In genomic region chr9:41447211-41447875, GRCm38 (mm10) we compare ENCODE assay signal across 8 mouse cellular contexts.
DNase-seq lines count a peak whose midpoint lies in the region; ATAC-seq and TF ChIP-seq lines count a peak whose summit lies in the region.

No protein-coding gene starts in this region.

- no peaks in the 10 kb centered on the region for H3K9me3 ChIP-seq in forebrain, embryonic 11.5 days (ENCODE audit: control insufficient read depth, low read length)
- H3K9me3 ChIP-seq in heart, embryonic 13.5 days = no peaks in the 10 kb centered on the region
- no peaks in the 10 kb centered on the region for H3K9me3 ChIP-seq in kidney, embryonic 16.5 days (ENCODE audit: low read length)
- no peaks in the 10 kb centered on the region for H3K9me3 ChIP-seq in limb, embryonic 12.5 days
- H3K9me3 ChIP-seq in midbrain, embryonic 16.5 days (replicated peaks; ENCODE audit: control insufficient read depth, low read length, poor library complexity, severe bottlenecking) = no peaks in the 10 kb centered on the region

- H3K4me2 ChIP-seq in forebrain, embryonic 11.5 days (ENCODE audit: low read depth, low read length, severe bottlenecking) = no peak overlapping the region
- H3K4me2 ChIP-seq in heart, embryonic 13.5 days = peak overlapping the region; percentile 47
- peak overlapping the region; percentile 43 for H3K4me2 ChIP-seq in kidney, embryonic 16.5 days (replicated peaks; ENCODE audit: low read depth, low read length)
- peak overlapping the region; percentile 35 for H3K4me2 ChIP-seq in limb, embryonic 12.5 days
- peak overlapping the region; percentile 46 for H3K4me2 ChIP-seq in midbrain, embryonic 16.5 days (ENCODE audit: low read length)

- no peaks in the 10 kb centered on the region; the same call in 1 of the 2 replicates for H3K27me3 ChIP-seq in cerebellum, adult 2 months (ENCODE audit: control insufficient read depth, insufficient read depth, low read length)
- H3K27me3 ChIP-seq in forebrain, embryonic 11.5 days (ENCODE audit: control insufficient read depth, insufficient read depth, low read length) = no peaks in the 10 kb centered on the region
- H3K27me3 ChIP-seq in heart, embryonic 13.5 days (replicated peaks) = no peaks in the 10 kb centered on the region
- no peaks in the 10 kb centered on the region for H3K27me3 ChIP-seq in kidney, embryonic 16.5 days (ENCODE audit: insufficient read depth, low read length)
- no peaks in the 10 kb centered on the region for H3K27me3 ChIP-seq in limb, embryonic 12.5 days
- no peaks in the 10 kb centered on the region for H3K27me3 ChIP-seq in midbrain, embryonic 16.5 days (ENCODE audit: control insufficient read depth, insufficient read depth, low read depth, low read length)
- no peaks in the 10 kb centered on the region for H3K27me3 ChIP-seq in testis, adult 2 months (ENCODE audit: control insufficient read depth, insufficient read depth, low read length)

- TF ChIP-seq CTCF in cerebellum, adult 2 months (IDR thresholded peaks at IDR 0.05; ENCODE audit: borderline replicate concordance, insufficient read depth, low read depth, low read length) = no peak
- TF ChIP-seq CTCF in testis, adult 2 months (IDR thresholded peaks at IDR 0.05; ENCODE audit: control insufficient read depth, insufficient read depth, insufficient replicate concordance, low read depth, low read length) = 0 out of 2 replicates have a peak, but pooled peaks have one; percentile 9

- peak; percentile 40 to 42 for DNase-seq in cerebellum, adult 2 months
- DNase-seq in forebrain, embryonic 11.5 days (ENCODE audit: low spot score) = peak; percentile 60

- WGBS in cerebellum, adult 2 months = 3% methylated on average over 12 of the region's 12 CpGs
- 26% methylated on average over 12 of the region's 12 CpGs for WGBS in forebrain, embryonic 11.5 days
- WGBS in heart, embryonic 13.5 days = 31% methylated on average over 12 of the region's 12 CpGs
- 29% methylated on average over 12 of the region's 12 CpGs for WGBS in kidney, embryonic 16.5 days
- 14% methylated on average over 12 of the region's 12 CpGs for WGBS in limb, embryonic 12.5 days
- WGBS in midbrain, embryonic 16.5 days = 4% methylated on average over 12 of the region's 12 CpGs

- no peak for TF ChIP-seq POLR2A in cerebellum, adult 2 months (IDR thresholded peaks at IDR 0.05; ENCODE audit: borderline replicate concordance, insufficient read depth, low read length)
- no peak for TF ChIP-seq POLR2A in testis, adult 2 months (IDR thresholded peaks at IDR 0.05; ENCODE audit: control insufficient read depth, low read depth, low read length)

- no peaks in the 10 kb centered on the region for H3K4me1 ChIP-seq in cerebellum, adult 2 months (ENCODE audit: control insufficient read depth, insufficient read depth, low read length)
- H3K4me1 ChIP-seq in forebrain, embryonic 11.5 days (replicated peaks; ENCODE audit: control insufficient read depth, insufficient read depth, low read length) = peaks cover 12% of the 10 kb centered on the region
- H3K4me1 ChIP-seq in heart, embryonic 13.5 days = peaks cover 49% of the 10 kb centered on the region
- peaks cover 12% of the 10 kb centered on the region for H3K4me1 ChIP-seq in kidney, embryonic 16.5 days (ENCODE audit: insufficient read depth, low read length)
- H3K4me1 ChIP-seq in limb, embryonic 12.5 days (replicated peaks) = peaks cover 41% of the 10 kb centered on the region
- H3K4me1 ChIP-seq in midbrain, embryonic 16.5 days (ENCODE audit: control insufficient read depth, insufficient read depth, low read length) = peaks cover 31% of the 10 kb centered on the region
- peaks cover 13% of the 10 kb centered on the region for H3K4me1 ChIP-seq in testis, adult 2 months (ENCODE audit: control insufficient read depth, insufficient read depth, low read length)

- no peaks in the 10 kb centered on the region for H3K36me3 ChIP-seq in forebrain, embryonic 11.5 days (ENCODE audit: control insufficient read depth, insufficient read depth, low read length)
- no peaks in the 10 kb centered on the region for H3K36me3 ChIP-seq in heart, embryonic 13.5 days
- H3K36me3 ChIP-seq in kidney, embryonic 16.5 days (ENCODE audit: insufficient read depth, low read length) = no peaks in the 10 kb centered on the region
- no peaks in the 10 kb centered on the region for H3K36me3 ChIP-seq in limb, embryonic 12.5 days
- no peaks in the 10 kb centered on the region for H3K36me3 ChIP-seq in midbrain, embryonic 16.5 days (ENCODE audit: control insufficient read depth, insufficient read depth, low read length)
- no peaks in the 10 kb centered on the region for H3K36me3 ChIP-seq in testis, adult 2 months (ENCODE audit: control insufficient read depth, insufficient read depth, low read length)

- peak overlapping the region; percentile 43 for H3K9ac ChIP-seq in forebrain, embryonic 11.5 days (ENCODE audit: low read length)
- 0 out of 2 replicates have a peak overlapping the region, but pooled peaks have one; percentile 17 for H3K9ac ChIP-seq in heart, embryonic 13.5 days
- peak overlapping the region; percentile 50; the same call in 1 of the 2 replicates for H3K9ac ChIP-seq in kidney, embryonic 16.5 days (replicated peaks; ENCODE audit: low read length)
- H3K9ac ChIP-seq in limb, embryonic 12.5 days (replicated peaks) = peak overlapping the region; percentile 19; the same call in 1 of the 2 replicates
- peak overlapping the region; percentile 52 for H3K9ac ChIP-seq in midbrain, embryonic 16.5 days (ENCODE audit: low read depth, low read length)

- H3K4me3 ChIP-seq in cerebellum, adult 2 months (replicated peaks; ENCODE audit: insufficient read depth, low read depth, low read length) = no peak overlapping the region
- H3K4me3 ChIP-seq in forebrain, embryonic 11.5 days (ENCODE audit: low read depth, low read length) = no peak overlapping the region
- H3K4me3 ChIP-seq in heart, embryonic 13.5 days = 0 out of 2 replicates have a peak overlapping the region, but pooled peaks have one; percentile 2
- no peak overlapping the region for H3K4me3 ChIP-seq in kidney, embryonic 16.5 days (ENCODE audit: low read length)
- no peak overlapping the region for H3K4me3 ChIP-seq in limb, embryonic 12.5 days (replicated peaks)
- H3K4me3 ChIP-seq in midbrain, embryonic 16.5 days (ENCODE audit: low read depth, low read length) = peak overlapping the region; percentile 5; the same call in 1 of the 2 replicates
- peak overlapping the region; percentile 65 for H3K4me3 ChIP-seq in testis, adult 2 months (ENCODE audit: control insufficient read depth, low read depth, low read length)

- 0 out of 2 replicates have a peak, but pooled peaks have one; percentile 15 for ATAC-seq in forebrain, embryonic 11.5 days (replicated peaks; ENCODE audit: low FRiP score)
- ATAC-seq in heart, embryonic 13.5 days (ENCODE audit: extremely low read depth, insufficient number of reproducible peaks, low FRiP score, low TSS enrichment) = 0 out of 2 replicates have a peak, but pooled peaks have one; percentile 35
- ATAC-seq in kidney, embryonic 16.5 days (ENCODE audit: low FRiP score, low TSS enrichment) = peak; percentile 70
- no peak for ATAC-seq in limb, embryonic 12.5 days (ENCODE audit: insufficient number of reproducible peaks, insufficient read depth, low FRiP score, low TSS enrichment, low read depth)
- peak; percentile 59; the same call in 1 of the 2 replicates for ATAC-seq in midbrain, embryonic 16.5 days
- no peak for ATAC-seq in CD4-positive, CD25-positive, alpha-beta regulatory T cell, adult 4 months

- H3K27ac ChIP-seq in cerebellum, adult 2 months (ENCODE audit: insufficient read depth, low read length) = no peak overlapping the region; the same call in 1 of the 2 replicates
- H3K27ac ChIP-seq in forebrain, embryonic 11.5 days (ENCODE audit: low read depth, low read length) = peak overlapping the region; percentile 86
- H3K27ac ChIP-seq in heart, embryonic 13.5 days (replicated peaks) = peak overlapping the region; percentile 89
- peak overlapping the region; percentile 90 for H3K27ac ChIP-seq in kidney, embryonic 16.5 days (ENCODE audit: low read length)
- peak overlapping the region; percentile 93 for H3K27ac ChIP-seq in limb, embryonic 12.5 days
- H3K27ac ChIP-seq in midbrain, embryonic 16.5 days (ENCODE audit: low read length) = peak overlapping the region; percentile 94
- no peak overlapping the region; the same call in 1 of the 2 replicates for H3K27ac ChIP-seq in testis, adult 2 months (ENCODE audit: control insufficient read depth, insufficient read depth, low read depth, low read length)

Comparison
In these comparisons a context has a peak if more than half of its experiments do, and no peak if none do; other contexts are left out.
1. H3K27ac ChIP-seq: peak in forebrain, embryonic 11.5 days (single experiment), heart, embryonic 13.5 days (single experiment), kidney, embryonic 16.5 days (single experiment), limb, embryonic 12.5 days (single experiment) and midbrain, embryonic 16.5 days (single experiment); none in cerebellum, adult 2 months (single experiment) and testis, adult 2 months (single experiment).
2. H3K4me3 ChIP-seq: peak in heart, embryonic 13.5 days (single experiment), midbrain, embryonic 16.5 days (single experiment) and testis, adult 2 months (single experiment); none in cerebellum, adult 2 months (single experiment), forebrain, embryonic 11.5 days (single experiment), kidney, embryonic 16.5 days (single experiment) and limb, embryonic 12.5 days (single experiment).
3. ATAC-seq: peak in forebrain, embryonic 11.5 days (single experiment), heart, embryonic 13.5 days (single experiment), kidney, embryonic 16.5 days (single experiment) and midbrain, embryonic 16.5 days (single experiment); none in limb, embryonic 12.5 days (single experiment) and CD4-positive, CD25-positive, alpha-beta regulatory T cell, adult 4 months (single experiment).
4. Peak in every context shown above with its lines, with median percentiles within 50 percentile points of each other: H3K9ac ChIP-seq.